19 mouse cellular contexts compared by ENCODE assay signal in the genomic region with DNA sequence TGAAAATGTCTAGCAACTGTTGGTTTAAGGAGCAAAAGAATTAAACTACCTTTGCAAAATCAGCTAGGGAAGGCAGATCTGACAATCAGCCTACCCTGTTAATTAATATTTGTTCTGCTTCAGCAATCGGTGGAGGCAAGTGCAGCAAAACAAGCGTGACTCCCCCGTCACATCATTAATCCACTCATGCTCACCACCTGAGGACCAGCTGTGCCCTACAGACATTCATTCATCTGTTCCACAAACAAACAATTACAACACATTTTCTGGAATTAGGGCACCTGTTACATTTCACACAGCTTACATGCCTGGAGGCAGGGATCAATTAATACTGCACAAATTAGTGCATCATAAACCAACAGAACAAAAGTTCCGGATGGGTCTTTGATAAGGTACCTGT.
DNase-seq lines count a peak whose midpoint lies in the region; ATAC-seq and TF ChIP-seq lines count a peak whose summit lies in the region.
"Had no signal": no experiment of that assay in that cellular context is flagged by ENCODE, and none has a peak within 500 bp of the region (broad histone marks: within the 10 kb centered on the region; RNA-seq: fewer than 3 reads in every experiment).

No protein-coding gene starts in this region.

- 11% methylated on average over 4 of the region's 4 CpGs for WGBS in forebrain, embryonic 14.5 days
- 27% methylated on average over 4 of the region's 4 CpGs for WGBS in forebrain, postnatal 0 days
- WGBS in liver, adult 2 months = 58% methylated on average over 4 of the region's 4 CpGs
- 36% methylated on average over 4 of the region's 4 CpGs for WGBS in hindbrain, postnatal 0 days

- H3K79me2 ChIP-seq in liver, adult 2 months (ENCODE audit: control insufficient read depth, insufficient read depth, low read length) = peaks cover 4% of the 10 kb centered on the region; the same call in 1 of the 2 replicates

- no peak overlapping the region for H3K9ac ChIP-seq in forebrain, embryonic 14.5 days (ENCODE audit: low read length)
- no peak overlapping the region for H3K9ac ChIP-seq in forebrain, postnatal 0 days
- H3K9ac ChIP-seq in liver, adult 2 months (ENCODE audit: low read depth, low read length) = no peak overlapping the region
- H3K9ac ChIP-seq in hindbrain, postnatal 0 days (replicated peaks; ENCODE audit: low read length) = no peak overlapping the region
- H3K9ac ChIP-seq: heart, embryonic 12.5 days; kidney, embryonic 15.5 days had no signal

- TF ChIP-seq CTCF in forebrain, postnatal 0 days (IDR thresholded peaks at IDR 0.05; ENCODE audit: low read depth) = no peak
- no peak for TF ChIP-seq CTCF in liver, adult 2 months (IDR thresholded peaks at IDR 0.05; ENCODE audit: low read depth, low read length)
- no peak for TF ChIP-seq CTCF in hindbrain, postnatal 0 days (IDR thresholded peaks at IDR 0.05; ENCODE audit: low read depth)

- H3K9me3 ChIP-seq in forebrain, embryonic 14.5 days (replicated peaks; ENCODE audit: control insufficient read depth, low read length) = no peaks in the 10 kb centered on the region
- H3K9me3 ChIP-seq in forebrain, postnatal 0 days (ENCODE audit: low read length) = no peaks in the 10 kb centered on the region
- no peaks in the 10 kb centered on the region for H3K9me3 ChIP-seq in hindbrain, postnatal 0 days (ENCODE audit: low read length)
- H3K9me3 ChIP-seq: heart, embryonic 12.5 days; kidney, embryonic 15.5 days had no signal

- TF ChIP-seq POLR2A in liver, adult 2 months (IDR thresholded peaks at IDR 0.05; ENCODE audit: extremely low read depth, insufficient read depth, low read length) = no peak

- no peaks in the 10 kb centered on the region for H3K36me3 ChIP-seq in forebrain, embryonic 14.5 days (ENCODE audit: control insufficient read depth, insufficient read depth, low read length)
- no peaks in the 10 kb centered on the region for H3K36me3 ChIP-seq in forebrain, postnatal 0 days (ENCODE audit: insufficient read depth)
- peaks cover 2% of the 10 kb centered on the region; the same call in 1 of the 2 replicates for H3K36me3 ChIP-seq in liver, adult 2 months (ENCODE audit: control insufficient read depth, insufficient read depth, low read length)
- no peaks in the 10 kb centered on the region for H3K36me3 ChIP-seq in hindbrain, postnatal 0 days (ENCODE audit: insufficient read depth, low read length)

- H3K27me3 ChIP-seq in forebrain, embryonic 14.5 days (replicated peaks; ENCODE audit: control insufficient read depth, insufficient read depth, low read length) = no peaks in the 10 kb centered on the region
- no peaks in the 10 kb centered on the region for H3K27me3 ChIP-seq in forebrain, postnatal 0 days (ENCODE audit: insufficient read depth, low read length)
- H3K27me3 ChIP-seq in liver, adult 2 months (ENCODE audit: control insufficient read depth, insufficient read depth, low read length) = no peaks in the 10 kb centered on the region
- no peaks in the 10 kb centered on the region for H3K27me3 ChIP-seq in hindbrain, postnatal 0 days (ENCODE audit: insufficient read depth, low read length)
- H3K27me3 ChIP-seq: heart, embryonic 12.5 days; kidney, embryonic 15.5 days had no signal

- no peak overlapping the region for H3K4me3 ChIP-seq in forebrain, embryonic 14.5 days (ENCODE audit: low read depth, low read length)
- no peak overlapping the region for H3K4me3 ChIP-seq in forebrain, postnatal 0 days (ENCODE audit: low read depth, low read length)
- H3K4me3 ChIP-seq in liver, adult 2 months (ENCODE audit: insufficient read depth, low read depth, low read length) = no peak overlapping the region
- H3K4me3 ChIP-seq in hindbrain, postnatal 0 days (ENCODE audit: low read length) = no peak overlapping the region
- H3K4me3 ChIP-seq: heart, embryonic 12.5 days; kidney, embryonic 15.5 days had no signal

- peak; percentile 70 for DNase-seq in forebrain, embryonic 14.5 days (ENCODE audit: low spot score)
- no peak for DNase-seq in forebrain, postnatal 0 days
- peak; percentile 43 for DNase-seq in liver, adult 2 months (ENCODE audit: extremely low read depth, low read depth, low spot score)
- DNase-seq in liver = no peak
- DNase-seq in forelimb bud, embryonic 11.5 days (ENCODE audit: low read depth, low spot score) = peak; percentile 72
- peak; percentile 65 for DNase-seq in hindbrain, postnatal 0 days (ENCODE audit: low spot score)
- DNase-seq in right cerebral cortex, postnatal 14 days = no peak
- DNase-seq in gastrocnemius, adult 8-10 months (ENCODE audit: low spot score in 2 of 2) = no peak
- DNase-seq: adrenal gland, adult 2 months; cerebellum, postnatal 14 days; gastrocnemius, postnatal 10 days; heart, adult 11 months; heart, postnatal 14 days; lung, adult 18-20 months had no signal

- H3K4me2 ChIP-seq in forebrain, embryonic 14.5 days (ENCODE audit: low read length) = no peak overlapping the region
- H3K4me2 ChIP-seq in forebrain, postnatal 0 days (ENCODE audit: low read depth) = no peak overlapping the region
- no peak overlapping the region for H3K4me2 ChIP-seq in hindbrain, postnatal 0 days (ENCODE audit: low read depth, low read length)
- H3K4me2 ChIP-seq: heart, embryonic 12.5 days; kidney, embryonic 15.5 days; liver, embryonic 11.5 days had no signal

- H3K27ac ChIP-seq in forebrain, embryonic 14.5 days (ENCODE audit: low read depth, low read length) = no peak overlapping the region
- H3K27ac ChIP-seq in forebrain, postnatal 0 days (ENCODE audit: low read depth, low read length) = no peak overlapping the region
- H3K27ac ChIP-seq in liver, adult 2 months (replicated peaks; ENCODE audit: insufficient read depth, low read depth, low read length) = no peak overlapping the region
- H3K27ac ChIP-seq in hindbrain, postnatal 0 days = no peak overlapping the region
- H3K27ac ChIP-seq: kidney, embryonic 15.5 days; stomach, postnatal 0 days had no signal

- peak; percentile 18; the same call in 1 of the 2 replicates for ATAC-seq in forebrain, embryonic 14.5 days
- no peak for ATAC-seq in forebrain, postnatal 0 days
- ATAC-seq in hindbrain, postnatal 0 days = peak; percentile 60
- ATAC-seq: inflammation-experienced regulatory T-cells, adult 6 months had no signal

- peaks cover 31% of the 10 kb centered on the region for H3K4me1 ChIP-seq in forebrain, embryonic 14.5 days (ENCODE audit: control insufficient read depth, insufficient read depth, low read length)
- peaks cover 19% of the 10 kb centered on the region for H3K4me1 ChIP-seq in forebrain, postnatal 0 days (ENCODE audit: insufficient read depth)
- H3K4me1 ChIP-seq in liver, adult 2 months (ENCODE audit: control insufficient read depth, insufficient read depth, low read length) = peaks cover 9% of the 10 kb centered on the region
- peaks cover 19% of the 10 kb centered on the region for H3K4me1 ChIP-seq in hindbrain, postnatal 0 days (ENCODE audit: insufficient read depth, low read length)

Comparison
In these comparisons a context has a peak if more than half of its experiments do, and no peak if none do; other contexts are left out.
1. DNase-seq: peak in forebrain, embryonic 14.5 days (single experiment), liver, adult 2 months (single experiment), forelimb bud, embryonic 11.5 days (single experiment) and hindbrain, postnatal 0 days (single experiment); none in forebrain, postnatal 0 days (single experiment), liver (single experiment), right cerebral cortex, postnatal 14 days (single experiment) and gastrocnemius, adult 8-10 months (0 of 2).